Mouse (Mus musculus) liver, postnatal 0 days (tissue): ENCODE data around the gene Nupr1. TPM values are rescaled to one million over a fixed set of nuclear protein-coding genes. Genes with fewer than 3 reads are reported as not detected.

ENCODE experiments used
- ATAC-seq: fragments of 200-750 bp; cut with Nextera tagmentation; 2 replicates; pipeline ENCODE4 v1.8.0; 2017; ENCODE audit warnings: mild to moderate bottlenecking, moderate library complexity
- DNase-seq: peaks from one replicate; pipeline ENCODE4 v3.0.0-alpha.2; 2016
- H3K27ac ChIP-seq: fragments of 300-500 bp; sonication (generic); 2 replicates; pipeline ENCODE4 v1.5.1; 2014; ENCODE audit warnings: antibody characterized with exemption, moderate library complexity, mild to moderate bottlenecking, low read depth
- H3K27me3 ChIP-seq: fragments of 300-500 bp; sonication (generic); 2 replicates; pipeline ENCODE4 v1.6.1; 2014; ENCODE audit warnings: low read length, control low read depth, mixed read lengths; ENCODE audit not compliant: insufficient read depth
- H3K36me3 ChIP-seq: fragments of 300-500 bp; sonication (generic); replicated peaks from 2 replicates; pipeline ENCODE4 v1.6.1; 2014; ENCODE audit warnings: mild to moderate bottlenecking, control low read depth, low read length, moderate library complexity, mixed read lengths; ENCODE audit not compliant: insufficient read depth
- H3K4me1 ChIP-seq: fragments of 300-500 bp; sonication (generic); 2 replicates; pipeline ENCODE4 v1.6.1; 2014; ENCODE audit warnings: antibody characterized with exemption, mild to moderate bottlenecking, control low read depth; ENCODE audit not compliant: insufficient read depth
- H3K4me2 ChIP-seq: fragments of 300-500 bp; sonication (generic); 2 replicates; pipeline ENCODE4 v1.6.1; 2014; ENCODE audit warnings: low read depth, mild to moderate bottlenecking, low read length, moderate library complexity, mixed read lengths
- H3K4me3 ChIP-seq: fragments of 300-500 bp; sonication (generic); 2 replicates; pipeline ENCODE4 v1.5.1; 2014; ENCODE audit warnings: low read depth, low read length
- H3K9ac ChIP-seq: fragments of 300-500 bp; sonication (generic); replicated peaks from 2 replicates; pipeline ENCODE4 v1.6.1; 2014; ENCODE audit warnings: mild to moderate bottlenecking, moderate library complexity
- H3K9me3 ChIP-seq: fragments of 300-500 bp; sonication (generic); 2 replicates; pipeline ENCODE4 v1.6.1; 2016; ENCODE audit warnings: mild to moderate bottlenecking, control low read depth, low read length, mixed read lengths
- CTCF ChIP-seq: sonication (generic); IDR thresholded peaks from 2 replicates; pipeline ENCODE4 v1.5.1; 2016; ENCODE audit warnings: antibody characterized with exemption, low read depth
- EP300 ChIP-seq: IDR thresholded peaks from 2 replicates; pipeline ENCODE4 v1.6.1; 2016; ENCODE audit warnings: antibody characterized with exemption, low read depth, mild to moderate bottlenecking
- WGBS: fragments of 180-500 bp; shearing (Covaris S2); extraction: QIAGEN DNeasy Blood & Tissue Kit; methylation state at CpG from one replicate; pipeline ENCODE4 v1.1.7; 2014; ENCODE audit not compliant: insufficient replicate concordance; 5-methylcytosine and 5-hydroxymethylcytosine counted together
- polyA plus RNA-seq: library from polyadenylated mRNA; unstranded; fragments of >200 nt; fragmentation: Nextera tagmentation; extraction: Ambion mirVana; gene quantifications from 2 replicates; pipeline ENCODE4 v1.2.1, GENCODE M21; 2015

Gene Nupr1
- polyA plus RNA-seq, 1 experiment from 2014 or later, result 4.5 TPM

DNA sequence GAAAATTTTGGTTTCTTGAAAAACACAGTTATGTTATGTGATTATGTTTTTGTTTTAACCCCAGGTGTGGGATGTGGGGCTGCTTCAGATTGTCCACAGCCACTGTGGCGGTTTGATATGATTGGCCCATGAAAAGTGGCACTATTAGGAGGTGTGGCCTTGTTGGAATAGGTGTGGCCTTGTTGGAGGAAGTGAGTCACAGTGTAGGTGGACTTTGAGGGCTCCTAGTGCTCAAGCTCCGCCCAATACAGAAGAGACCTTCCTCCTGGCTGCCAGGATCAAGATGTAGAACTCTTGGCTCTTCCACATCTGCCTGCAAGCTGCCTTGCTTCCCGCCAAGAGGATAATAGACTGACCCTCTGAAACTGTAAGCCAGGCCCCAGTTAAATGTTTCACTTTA is 17.9 kb downstream of the Nupr1 start:
- DNase-seq (no peak), ATAC-seq (no peak)
- no peak overlapping the region for H3K4me3 ChIP-seq
- no peaks in the 10 kb centered on the region for H3K36me3 ChIP-seq
- H3K27me3 ChIP-seq, result no peaks in the 10 kb centered on the region
- H3K4me2 ChIP-seq, result no peak overlapping the region
- no peaks in the 10 kb centered on the region for H3K9me3 ChIP-seq
- no peak for TF ChIP-seq CTCF
- TF ChIP-seq EP300, result no peak
- H3K4me1 ChIP-seq, result no peaks in the 10 kb centered on the region
- no peak overlapping the region for H3K27ac ChIP-seq
- 78% methylated on average over 3 of the region's 3 CpGs for WGBS
- H3K9ac ChIP-seq, result no peak overlapping the region

DNA sequence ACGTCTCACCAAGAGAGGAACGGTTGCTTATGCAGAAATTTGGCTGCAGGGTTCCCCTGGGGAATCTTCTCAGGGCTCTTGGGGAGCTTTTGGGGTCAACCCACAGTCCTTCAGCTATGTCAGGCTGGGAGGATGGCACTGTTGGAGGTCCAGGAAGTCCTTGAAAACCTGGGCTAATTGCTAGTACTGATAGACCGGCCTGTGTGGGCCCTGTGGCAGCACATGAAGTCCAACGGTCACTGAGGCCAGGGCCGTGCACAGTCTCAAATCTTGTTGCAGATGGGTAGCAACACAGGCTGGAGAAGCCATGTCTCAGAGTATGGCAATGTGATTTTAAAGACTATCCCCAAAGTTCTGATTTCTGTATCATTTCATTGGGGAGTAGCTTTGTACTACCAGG is 22.9 kb downstream of the Nupr1 start:
- Histone ChIP-seq H3K9ac (no peak overlapping the region), H3K27ac (no peak overlapping the region), H3K27me3 (no peaks in the 10 kb centered on the region), H3K4me2 (no peak overlapping the region), H3K9me3 (no peaks in the 10 kb centered on the region), H3K4me3 (no peak overlapping the region), H3K36me3 (no peaks in the 10 kb centered on the region), H3K4me1 (no peaks in the 10 kb centered on the region)
- no peak for DNase-seq
- TF ChIP-seq EP300 (no peak), CTCF (no peak)
- no peak for ATAC-seq
- WGBS, result 63% methylated on average over 5 of the region's 5 CpGs

DNA sequence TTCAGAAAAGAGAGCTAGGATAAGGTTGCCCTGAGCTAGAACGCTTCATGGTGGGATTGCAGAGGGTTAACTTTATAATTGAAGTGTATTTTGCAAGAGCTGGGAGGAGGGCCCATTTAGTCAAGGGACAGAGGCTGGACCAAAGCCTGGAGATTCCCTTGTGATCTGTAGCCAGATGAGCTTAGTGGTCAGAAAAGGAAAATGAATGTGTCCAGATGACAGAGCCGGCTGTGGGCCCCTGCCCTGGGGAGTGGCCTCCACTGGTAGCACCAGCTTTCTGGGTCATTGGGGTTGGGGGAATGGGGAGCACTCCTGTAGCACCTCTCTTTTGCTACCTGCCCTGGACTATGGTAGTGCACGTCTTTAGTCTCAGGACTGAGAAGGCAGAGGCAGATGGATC is 23.6 kb downstream of the Nupr1 start:
- WGBS, result 59% methylated on average over 3 of the region's 3 CpGs
- no peak for TF ChIP-seq CTCF
- TF ChIP-seq EP300, result no peak
- Histone ChIP-seq H3K9ac (no peak overlapping the region), H3K27me3 (no peaks in the 10 kb centered on the region), H3K9me3 (no peaks in the 10 kb centered on the region), H3K4me2 (no peak overlapping the region), H3K27ac (peak overlapping the region; percentile 49), H3K36me3 (no peaks in the 10 kb centered on the region), H3K4me3 (no peak overlapping the region), H3K4me1 (no peaks in the 10 kb centered on the region)
- ATAC-seq, result no peak
- DNase-seq, result no peak

DNA sequence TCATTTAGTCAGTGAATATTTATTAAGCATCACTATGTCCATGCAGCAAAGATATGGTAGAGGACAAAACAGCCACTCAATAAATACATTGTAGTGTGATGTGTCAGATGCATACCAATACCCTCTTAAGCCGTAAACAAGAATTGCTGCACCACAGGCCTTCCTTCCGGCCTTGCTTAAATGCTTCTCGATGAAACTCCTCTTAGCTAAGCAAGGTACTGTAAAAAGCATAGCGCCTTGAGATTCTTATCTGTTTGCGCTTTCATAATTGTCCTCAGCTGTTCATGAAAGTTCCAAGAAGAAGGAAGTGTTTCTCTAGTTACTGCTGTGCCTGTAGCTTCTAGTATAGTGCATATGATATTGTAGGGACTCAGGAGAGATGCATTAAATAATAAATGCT is 24.1 kb downstream of the Nupr1 start:
- H3K27me3 ChIP-seq, result no peaks in the 10 kb centered on the region
- TF ChIP-seq CTCF, result no peak
- no peak for TF ChIP-seq EP300
- 63% methylated on average over 5 of the region's 5 CpGs for whole genome bisulfite sequencing
- H3K4me2 ChIP-seq, result no peak overlapping the region
- H3K9ac ChIP-seq, result no peak overlapping the region
- H3K36me3 ChIP-seq, result no peaks in the 10 kb centered on the region
- ATAC-seq (no peak), DNase-seq (no peak)
- no peaks in the 10 kb centered on the region for H3K9me3 ChIP-seq
- H3K27ac ChIP-seq, result peak overlapping the region; percentile 49
- H3K4me3 ChIP-seq, result no peak overlapping the region
- no peaks in the 10 kb centered on the region for H3K4me1 ChIP-seq

DNA sequence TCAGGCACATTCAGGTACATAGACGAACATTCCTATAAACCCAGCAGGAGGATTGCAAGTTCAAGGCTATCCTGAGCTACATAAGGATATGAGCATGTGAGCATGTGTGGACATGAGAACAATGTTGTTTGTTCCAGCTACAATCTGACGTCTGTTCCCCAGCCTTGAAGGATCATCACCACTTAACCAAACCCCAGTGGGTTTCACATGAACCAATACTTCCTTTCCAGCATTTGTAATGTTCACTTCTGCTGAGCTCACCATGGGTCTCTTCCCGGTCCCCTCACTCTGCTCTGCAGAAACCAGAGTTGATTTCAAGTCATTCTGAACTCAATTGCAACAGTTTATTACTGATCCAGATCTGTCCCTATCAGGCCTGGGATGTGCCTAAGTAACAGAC is 28.0 kb downstream of the Nupr1 start:
- H3K27ac ChIP-seq, result no peak overlapping the region
- no peak overlapping the region for H3K4me3 ChIP-seq
- TF ChIP-seq EP300 (no peak), CTCF (no peak)
- ATAC-seq (no peak), DNase-seq (no peak)
- H3K4me2 ChIP-seq, result no peak overlapping the region
- H3K9me3 ChIP-seq, result no peaks in the 10 kb centered on the region
- H3K9ac ChIP-seq, result no peak overlapping the region
- 39% methylated on average over 3 of the region's 3 CpGs for WGBS
- H3K4me1 ChIP-seq, result peaks cover 9% of the 10 kb centered on the region
- no peaks in the 10 kb centered on the region for H3K27me3 ChIP-seq
- H3K36me3 ChIP-seq, result no peaks in the 10 kb centered on the region

DNA sequence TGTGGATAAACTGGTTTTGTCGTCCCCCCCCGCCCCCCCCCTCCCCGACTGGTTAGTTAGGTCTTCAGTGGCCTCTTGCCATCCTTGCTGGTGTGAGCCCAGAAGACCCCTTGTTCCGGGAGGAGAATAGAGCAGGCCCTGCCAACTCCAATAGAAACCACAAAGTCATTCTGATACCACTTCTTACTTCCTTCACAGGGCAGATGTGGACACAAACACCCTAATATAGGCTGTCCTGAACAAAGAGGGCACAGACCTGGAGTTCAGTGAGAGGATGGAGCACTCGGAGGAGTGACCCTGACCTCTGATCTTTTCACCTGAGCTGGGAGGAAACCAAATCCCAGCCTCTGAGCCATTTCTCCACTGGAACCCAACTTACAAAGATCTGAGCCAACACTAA is 28.8 kb downstream of the Nupr1 start:
- H3K4me1 ChIP-seq, result peaks cover 12% of the 10 kb centered on the region
- no peak overlapping the region for H3K4me2 ChIP-seq
- no peak overlapping the region for H3K9ac ChIP-seq
- H3K27me3 ChIP-seq, result no peaks in the 10 kb centered on the region
- H3K36me3 ChIP-seq, result no peaks in the 10 kb centered on the region
- WGBS, result 29% methylated on average over 5 of the region's 5 CpGs
- DNase-seq (no peak), ATAC-seq (no peak)
- H3K9me3 ChIP-seq, result no peaks in the 10 kb centered on the region
- no peak overlapping the region for H3K27ac ChIP-seq
- TF ChIP-seq CTCF (no peak), EP300 (no peak)
- no peak overlapping the region for H3K4me3 ChIP-seq

DNA sequence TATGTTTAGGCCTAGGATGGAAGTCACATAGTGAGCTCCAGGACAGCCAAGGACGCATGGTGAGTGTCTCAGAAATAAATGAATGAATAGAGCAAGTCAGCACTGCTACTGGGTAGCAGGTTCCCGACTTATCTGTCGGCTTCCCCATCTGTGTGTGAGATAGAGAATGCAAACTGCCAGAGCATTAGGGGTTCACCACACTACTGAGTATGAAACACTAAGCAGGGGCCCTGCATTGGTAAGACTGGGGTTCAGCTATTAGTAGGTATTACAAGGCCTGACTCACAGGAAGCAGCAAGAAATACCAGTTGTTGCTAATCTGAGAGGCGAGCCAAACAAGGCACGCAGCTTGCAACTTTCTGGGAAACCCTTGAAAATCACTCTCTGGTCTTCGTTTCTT is 31.7 kb downstream of the Nupr1 start:
- Histone ChIP-seq H3K4me1 (peaks cover 15% of the 10 kb centered on the region), H3K9me3 (no peaks in the 10 kb centered on the region), H3K27me3 (no peaks in the 10 kb centered on the region), H3K4me2 (no peak overlapping the region), H3K4me3 (no peak overlapping the region), H3K27ac (no peak overlapping the region), H3K36me3 (no peaks in the 10 kb centered on the region), H3K9ac (no peak overlapping the region)
- DNase-seq, result no peak
- 57% methylated on average over 6 of the region's 6 CpGs for WGBS
- TF ChIP-seq EP300 (no peak), CTCF (no peak)
- ATAC-seq, result no peak
